8 mouse cellular contexts compared by ENCODE assay signal in the genomic region with DNA sequence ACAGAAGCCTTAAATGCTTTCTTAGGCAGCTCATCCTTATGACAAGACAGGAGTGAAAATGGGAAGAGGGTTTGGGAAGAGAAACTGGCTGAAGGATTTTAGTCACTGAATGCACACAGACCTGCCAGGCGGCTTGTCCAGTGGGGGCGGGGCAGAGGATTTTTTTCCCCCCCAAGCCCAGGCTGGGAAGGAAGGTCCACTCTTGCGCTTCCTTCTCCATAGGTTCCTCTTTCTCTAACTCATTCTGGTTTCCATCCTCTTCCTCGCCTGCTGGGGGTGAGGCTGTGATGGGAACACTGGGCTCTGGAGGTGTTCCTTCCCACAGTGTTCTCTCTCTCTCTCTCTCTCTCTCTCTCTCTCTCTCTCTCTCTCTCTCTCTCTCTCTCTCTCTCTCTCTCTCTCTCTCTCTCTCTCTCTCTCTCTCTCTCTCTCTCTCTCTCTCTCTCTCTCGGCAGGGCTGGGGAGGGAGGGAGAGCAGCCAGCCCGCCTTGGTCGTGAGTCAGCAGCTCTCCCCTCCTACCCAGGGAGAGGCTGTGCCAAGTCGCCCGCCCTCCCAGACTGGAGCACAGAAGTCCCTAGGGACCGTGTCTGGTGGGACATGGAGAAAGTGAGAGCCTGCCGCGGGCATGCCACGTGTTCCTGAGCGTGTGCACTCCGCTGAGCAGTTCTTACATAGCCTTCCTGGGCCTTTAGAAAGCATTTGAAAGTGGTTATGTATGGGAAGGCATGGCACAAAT.
A peak's percentile ranks its signal among the peaks of the same experiment; 100 is the strongest.
DNase-seq lines count a peak whose midpoint lies in the region; ATAC-seq and TF ChIP-seq lines count a peak whose summit lies in the region.

No protein-coding gene starts in this region.

- H3K27ac ChIP-seq in forebrain, embryonic 16.5 days (ENCODE audit: low read length), result peak overlapping the region; percentile 25; the same call in 1 of the 2 replicates
- peak overlapping the region; percentile 48 for H3K27ac ChIP-seq in heart, postnatal 0 days (ENCODE audit: low read depth)
- H3K27ac ChIP-seq in liver, adult 2 months (replicated peaks; ENCODE audit: insufficient read depth, low read depth, low read length), result no peak overlapping the region
- H3K27ac ChIP-seq in midbrain, embryonic 16.5 days (ENCODE audit: low read length), result no peak overlapping the region

- no peak overlapping the region for H3K9ac ChIP-seq in forebrain, embryonic 16.5 days (replicated peaks; ENCODE audit: low read depth, low read length)
- H3K9ac ChIP-seq in heart, postnatal 0 days (replicated peaks; ENCODE audit: low read depth, low read length), result 0 out of 2 replicates have a peak overlapping the region, but pooled peaks have one; percentile 33
- no peak overlapping the region for H3K9ac ChIP-seq in liver, adult 2 months (ENCODE audit: low read depth, low read length)
- 0 out of 2 replicates have a peak overlapping the region, but pooled peaks have one; percentile 1 for H3K9ac ChIP-seq in midbrain, embryonic 16.5 days (ENCODE audit: low read depth, low read length)

- H3K4me2 ChIP-seq in forebrain, embryonic 16.5 days (ENCODE audit: low read length), result peak overlapping the region; percentile 48
- H3K4me2 ChIP-seq in heart, postnatal 0 days (ENCODE audit: low read depth, low read length), result peak overlapping the region; percentile 57
- H3K4me2 ChIP-seq in midbrain, embryonic 16.5 days (ENCODE audit: low read length), result peak overlapping the region; percentile 65

- H3K4me1 ChIP-seq in forebrain, embryonic 16.5 days (replicated peaks; ENCODE audit: control insufficient read depth, insufficient read depth, low read length), result peaks cover 13% of the 10 kb centered on the region
- H3K4me1 ChIP-seq in heart, postnatal 0 days (ENCODE audit: control insufficient read depth, insufficient read depth), result peaks cover 5% of the 10 kb centered on the region
- H3K4me1 ChIP-seq in liver, adult 2 months (ENCODE audit: control insufficient read depth, insufficient read depth, low read length), result no peaks in the 10 kb centered on the region
- H3K4me1 ChIP-seq in midbrain, embryonic 16.5 days (ENCODE audit: control insufficient read depth, insufficient read depth, low read length), result peaks cover 5% of the 10 kb centered on the region; the same call in 1 of the 2 replicates

- no peaks in the 10 kb centered on the region for H3K79me2 ChIP-seq in liver, adult 2 months (ENCODE audit: control insufficient read depth, insufficient read depth, low read length)

- H3K27me3 ChIP-seq in forebrain, embryonic 16.5 days (replicated peaks; ENCODE audit: control insufficient read depth, insufficient read depth, low read length), result no peaks in the 10 kb centered on the region
- H3K27me3 ChIP-seq in heart, postnatal 0 days (ENCODE audit: control insufficient read depth, insufficient read depth, low read length), result no peaks in the 10 kb centered on the region
- H3K27me3 ChIP-seq in liver, adult 2 months (ENCODE audit: control insufficient read depth, insufficient read depth, low read length), result no peaks in the 10 kb centered on the region
- H3K27me3 ChIP-seq in midbrain, embryonic 16.5 days (ENCODE audit: control insufficient read depth, insufficient read depth, low read depth, low read length), result no peaks in the 10 kb centered on the region

- TF ChIP-seq POLR2A in liver, adult 2 months (IDR thresholded peaks at IDR 0.05; ENCODE audit: extremely low read depth, insufficient read depth, low read length), result no peak

- H3K36me3 ChIP-seq in forebrain, embryonic 16.5 days (ENCODE audit: control insufficient read depth, insufficient read depth), result no peaks in the 10 kb centered on the region
- H3K36me3 ChIP-seq in heart, postnatal 0 days (replicated peaks; ENCODE audit: control insufficient read depth, insufficient read depth, low read length), result no peaks in the 10 kb centered on the region
- H3K36me3 ChIP-seq in liver, adult 2 months (ENCODE audit: control insufficient read depth, insufficient read depth, low read length), result no peaks in the 10 kb centered on the region
- H3K36me3 ChIP-seq in midbrain, embryonic 16.5 days (ENCODE audit: control insufficient read depth, insufficient read depth, low read length), result no peaks in the 10 kb centered on the region

- TF ChIP-seq EP300 in heart, postnatal 0 days (IDR thresholded peaks at IDR 0.05; ENCODE audit: low read depth), result no peak

- WGBS in forebrain, embryonic 16.5 days, result 5% methylated on average over 14 of the region's 15 CpGs
- WGBS in heart, postnatal 0 days, result 6% methylated on average over 14 of the region's 15 CpGs
- 21% methylated on average over 14 of the region's 15 CpGs for WGBS in liver, adult 2 months
- WGBS in midbrain, embryonic 16.5 days, result 6% methylated on average over 14 of the region's 15 CpGs

- DNase-seq in thymus, postnatal 25 days, result peak; percentile 7
- no peak for DNase-seq in thymus, postnatal 0 days (ENCODE audit: low spot score)
- peak; percentile 78 for DNase-seq in heart, postnatal 0 days (ENCODE audit: low spot score)
- peak; percentile 62 to 85 for DNase-seq in kidney, postnatal 25 days
- no peak for DNase-seq in liver, adult 2 months (ENCODE audit: extremely low read depth, low read depth, low spot score)
- DNase-seq in telencephalon, adult 2 months (ENCODE audit: low read depth, low spot score), result peak; percentile 86

- peak; percentile 95 for ATAC-seq in forebrain, embryonic 16.5 days
- ATAC-seq in heart, postnatal 0 days (ENCODE audit: insufficient read depth, low read depth), result peak; percentile 96
- ATAC-seq in midbrain, embryonic 16.5 days, result peak; percentile 90

- peak overlapping the region; percentile 20; the same call in 1 of the 2 replicates for H3K4me3 ChIP-seq in forebrain, embryonic 16.5 days (replicated peaks; ENCODE audit: low read length)
- peak overlapping the region; percentile 28 for H3K4me3 ChIP-seq in heart, postnatal 0 days (ENCODE audit: low read depth, low read length)
- H3K4me3 ChIP-seq in liver, adult 2 months (ENCODE audit: insufficient read depth, low read depth, low read length), result peak overlapping the region; percentile 22; the same call in 1 of the 2 replicates
- H3K4me3 ChIP-seq in midbrain, embryonic 16.5 days (ENCODE audit: low read depth, low read length), result peak overlapping the region; percentile 28

- H3K9me3 ChIP-seq in forebrain, embryonic 16.5 days (ENCODE audit: control insufficient read depth, low read length), result no peaks in the 10 kb centered on the region
- H3K9me3 ChIP-seq in heart, postnatal 0 days (replicated peaks; ENCODE audit: control insufficient read depth, low read length), result no peaks in the 10 kb centered on the region
- no peaks in the 10 kb centered on the region for H3K9me3 ChIP-seq in midbrain, embryonic 16.5 days (replicated peaks; ENCODE audit: control insufficient read depth, low read length, poor library complexity, severe bottlenecking)

- no peak for TF ChIP-seq CTCF in heart, postnatal 0 days (IDR thresholded peaks at IDR 0.05; ENCODE audit: low read depth)
- no peak for TF ChIP-seq CTCF in liver, adult 2 months (IDR thresholded peaks at IDR 0.05; ENCODE audit: low read depth, low read length)

Comparison
In these comparisons a context has a peak if more than half of its experiments do, and no peak if none do; other contexts are left out.
1. DNase-seq: peak in thymus, postnatal 25 days (single experiment), heart, postnatal 0 days (single experiment), kidney, postnatal 25 days (2 of 2) and telencephalon, adult 2 months (single experiment); none in thymus, postnatal 0 days (single experiment) and liver, adult 2 months (single experiment).
2. H3K27ac ChIP-seq: peak in forebrain, embryonic 16.5 days (single experiment) and heart, postnatal 0 days (single experiment); none in liver, adult 2 months (single experiment) and midbrain, embryonic 16.5 days (single experiment).
3. H3K9ac ChIP-seq: peak in heart, postnatal 0 days (single experiment) and midbrain, embryonic 16.5 days (single experiment); none in forebrain, embryonic 16.5 days (single experiment) and liver, adult 2 months (single experiment).
4. Peak in every context shown above with its lines, with median percentiles within 50 percentile points of each other: ATAC-seq, H3K4me2 ChIP-seq and H3K4me3 ChIP-seq.